8 mouse cellular contexts compared by ENCODE assay signal in genomic region chr5:137381152-137381551, GRCm38 (mm10). TPM values are rescaled to one million over a fixed set of nuclear protein-coding genes. Genes with fewer than 3 reads are reported as not detected.
DNase-seq lines count a peak whose midpoint lies in the region; ATAC-seq and TF ChIP-seq lines count a peak whose summit lies in the region.

No protein-coding gene starts in this region.

- no peak overlapping the region for H3K4me2 ChIP-seq in neural tube, embryonic 15.5 days
- H3K4me2 ChIP-seq in kidney, postnatal 0 days (ENCODE audit: low read length): no peak overlapping the region

- ATAC-seq in CD4-positive, CD25-positive, alpha-beta regulatory T cell, adult 4 months: no peak
- no peak for ATAC-seq in neural tube, embryonic 15.5 days (ENCODE audit: low FRiP score)
- ATAC-seq in kidney, postnatal 0 days (replicated peaks; ENCODE audit: low FRiP score, low read depth): no peak

- WGBS in neural tube, embryonic 15.5 days: 57% methylated on average over 4 of the region's 4 CpGs
- 61% methylated on average over 4 of the region's 4 CpGs for WGBS in kidney, postnatal 0 days

- no peaks in the 10 kb centered on the region for H3K9me3 ChIP-seq in neural tube, embryonic 15.5 days (replicated peaks)
- no peaks in the 10 kb centered on the region for H3K9me3 ChIP-seq in kidney, postnatal 0 days (replicated peaks; ENCODE audit: low read length)

- peak; percentile 79 for TF ChIP-seq CTCF in kidney, postnatal 0 days (IDR thresholded peaks at IDR 0.05; ENCODE audit: low read depth)

- H3K9ac ChIP-seq in neural tube, embryonic 15.5 days (replicated peaks): no peak overlapping the region
- H3K9ac ChIP-seq in kidney, postnatal 0 days (ENCODE audit: low read depth, low read length): no peak overlapping the region

- H3K36me3 ChIP-seq in neural tube, embryonic 15.5 days: no peaks in the 10 kb centered on the region
- H3K36me3 ChIP-seq in kidney, postnatal 0 days (ENCODE audit: insufficient read depth, low read length): no peaks in the 10 kb centered on the region

- no peak overlapping the region for H3K4me3 ChIP-seq in neural tube, embryonic 15.5 days (replicated peaks)
- H3K4me3 ChIP-seq in kidney, postnatal 0 days (replicated peaks; ENCODE audit: low read depth, low read length): no peak overlapping the region

- DNase-seq in CD4-positive, CD25-positive, alpha-beta regulatory T cell, adult 2 months (ENCODE audit: low read depth, low spot score): peak; percentile 76
- DNase-seq in neural tube, embryonic 10.5 days (ENCODE audit: extremely low spot score, low spot score): peak; percentile 62
- peak; percentile 83 for DNase-seq in embryo, embryonic 10 days (ENCODE audit: low spot score)
- peak; percentile 58 for DNase-seq in kidney, postnatal 0 days (ENCODE audit: low spot score)
- peak; percentile 77 for DNase-seq in lung, postnatal 14 days
- peak; percentile 34 to 60 for DNase-seq in spleen, postnatal 14 days (ENCODE audit: low spot score in 2 of 2)

- H3K27me3 ChIP-seq in neural tube, embryonic 15.5 days (replicated peaks): no peaks in the 10 kb centered on the region
- H3K27me3 ChIP-seq in kidney, postnatal 0 days (ENCODE audit: insufficient read depth, low read length): no peaks in the 10 kb centered on the region

- no peak overlapping the region for H3K27ac ChIP-seq in neural tube, embryonic 15.5 days (replicated peaks)
- no peak overlapping the region for H3K27ac ChIP-seq in kidney, postnatal 0 days

- H3K4me1 ChIP-seq in neural tube, embryonic 15.5 days: peaks cover 7% of the 10 kb centered on the region; the same call in 1 of the 2 replicates
- no peaks in the 10 kb centered on the region for H3K4me1 ChIP-seq in kidney, postnatal 0 days (replicated peaks; ENCODE audit: insufficient read depth, low read length)

RNA-seq across cellular contexts. Expression of gene Ephb4, which starts 31.2 kb away (rescaled TPM):
- not detected for polyA plus RNA-seq in CD4-positive, CD25-positive, alpha-beta regulatory T cell, adult 4 months (2017; shearing (Covaris generic))
- 6.9 and 11.5 TPM in 2 replicates for polyA plus RNA-seq in neural tube, embryonic 15.5 days (2015; fragmentation: Nextera tagmentation; extraction: Ambion mirVana)
- 38.1 and 40.5 TPM in 2 replicates for polyA plus RNA-seq in kidney, postnatal 0 days (2015; fragmentation: Nextera tagmentation; extraction: Ambion mirVana)

RNA-seq across cellular contexts. Expression of gene Slc12a9, which starts 47.8 kb away (rescaled TPM):
- polyA plus RNA-seq in CD4-positive, CD25-positive, alpha-beta regulatory T cell, adult 4 months (2017; shearing (Covaris generic)): 10 to 100 TPM in 1 of 2 experiments, 1 to 10 TPM in 1; 9.2 to 16.7 TPM
- polyA plus RNA-seq in neural tube, embryonic 15.5 days (2015; fragmentation: Nextera tagmentation; extraction: Ambion mirVana): 26.5 and 26.8 TPM in 2 replicates
- polyA plus RNA-seq in kidney, postnatal 0 days (2015; fragmentation: Nextera tagmentation; extraction: Ambion mirVana): 11.8 and 12.0 TPM in 2 replicates
